Mouse (Mus musculus) spleen, adult 2 months (tissue): ENCODE results near the gene Epop.

Source experiments
- CTCF ChIP-seq: fragments of 200-500 bp; IDR thresholded peaks from 2 replicates; pipeline ENCODE4 v1.5.1; 2011; ENCODE audit warnings: mild to moderate bottlenecking, inconsistent platforms; ENCODE audit not compliant: insufficient read depth, insufficient read length, insufficient replicate concordance; ENCODE audit errors: extremely low read depth
- POLR2A ChIP-seq: fragments of 200-500 bp; IDR thresholded peaks from 2 replicates; pipeline ENCODE4 v1.6.1; 2011; ENCODE audit warnings: low read depth, low read length, inconsistent platforms

DNA sequence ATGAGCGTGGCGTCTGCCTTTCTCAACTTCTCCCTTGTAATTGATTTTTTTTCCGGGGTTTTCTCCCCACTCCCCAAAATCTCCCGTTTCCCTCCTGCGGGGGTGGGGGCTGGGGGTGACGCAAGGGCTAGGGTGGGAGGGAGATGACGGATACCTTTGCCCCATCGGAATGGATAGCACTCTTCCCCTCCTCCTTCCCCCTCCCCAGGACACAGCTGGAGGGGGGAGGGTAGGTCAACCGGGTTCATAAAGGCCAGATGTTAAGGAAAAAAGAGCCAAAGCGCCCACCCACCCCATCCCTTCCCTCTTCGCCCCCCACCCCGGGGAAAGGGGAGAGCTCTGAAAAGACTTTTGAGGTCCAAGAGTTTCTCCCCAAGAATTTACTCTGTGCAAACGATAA is 3.1 kb downstream of the Epop start:
- TF ChIP-seq CTCF: no peak
- no peak for TF ChIP-seq POLR2A
